Mouse (Mus musculus): Measurements from ENCODE around the gene Map2k5.

Map2k5 gene

DNA sequence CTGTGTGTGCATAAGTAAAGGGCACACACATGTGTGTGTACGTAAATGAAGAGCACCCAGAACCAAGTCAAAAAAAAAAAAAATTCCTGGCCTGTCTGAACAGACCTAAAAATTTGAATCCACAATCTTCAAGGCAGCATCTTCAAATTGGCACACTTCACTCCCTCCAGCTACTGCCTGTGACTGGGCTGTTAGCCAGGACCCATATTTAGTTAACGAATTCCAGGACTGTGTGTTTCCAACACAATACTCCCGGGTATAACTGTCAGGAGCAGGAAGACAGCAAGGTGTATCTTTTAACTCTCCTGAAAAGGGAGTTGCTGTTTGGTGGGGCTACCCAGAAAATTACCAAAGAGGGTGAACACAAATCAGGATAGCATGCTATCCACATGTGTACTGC lies 118.9 kb downstream of the Map2k5 start:
- DNase-seq (ENCODE audit: low spot score in 2 of 2), result peak in 1 of 2 experiments; percentile 24

DNA sequence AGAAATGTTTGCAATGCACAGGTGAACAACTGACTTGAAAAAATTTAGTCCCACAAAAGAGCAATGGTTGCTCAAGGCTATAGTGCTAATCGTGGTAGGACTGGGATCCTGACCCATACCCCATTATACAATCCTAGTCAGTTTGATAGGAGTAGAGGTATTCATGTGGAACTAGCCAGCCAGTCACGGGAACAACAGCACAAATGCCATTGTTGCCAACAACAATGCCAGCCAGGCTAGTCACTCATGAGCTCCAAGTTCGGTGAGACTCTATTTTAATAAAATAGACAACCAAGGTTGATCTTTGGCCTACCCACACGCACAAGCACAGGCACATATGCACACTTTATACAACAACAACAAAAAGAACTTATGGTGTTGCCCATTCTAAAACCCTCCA lies 120.0 kb downstream of the Map2k5 start:
- DNase-seq (ENCODE audit: low spot score in 2 of 2), result no peak

DNA sequence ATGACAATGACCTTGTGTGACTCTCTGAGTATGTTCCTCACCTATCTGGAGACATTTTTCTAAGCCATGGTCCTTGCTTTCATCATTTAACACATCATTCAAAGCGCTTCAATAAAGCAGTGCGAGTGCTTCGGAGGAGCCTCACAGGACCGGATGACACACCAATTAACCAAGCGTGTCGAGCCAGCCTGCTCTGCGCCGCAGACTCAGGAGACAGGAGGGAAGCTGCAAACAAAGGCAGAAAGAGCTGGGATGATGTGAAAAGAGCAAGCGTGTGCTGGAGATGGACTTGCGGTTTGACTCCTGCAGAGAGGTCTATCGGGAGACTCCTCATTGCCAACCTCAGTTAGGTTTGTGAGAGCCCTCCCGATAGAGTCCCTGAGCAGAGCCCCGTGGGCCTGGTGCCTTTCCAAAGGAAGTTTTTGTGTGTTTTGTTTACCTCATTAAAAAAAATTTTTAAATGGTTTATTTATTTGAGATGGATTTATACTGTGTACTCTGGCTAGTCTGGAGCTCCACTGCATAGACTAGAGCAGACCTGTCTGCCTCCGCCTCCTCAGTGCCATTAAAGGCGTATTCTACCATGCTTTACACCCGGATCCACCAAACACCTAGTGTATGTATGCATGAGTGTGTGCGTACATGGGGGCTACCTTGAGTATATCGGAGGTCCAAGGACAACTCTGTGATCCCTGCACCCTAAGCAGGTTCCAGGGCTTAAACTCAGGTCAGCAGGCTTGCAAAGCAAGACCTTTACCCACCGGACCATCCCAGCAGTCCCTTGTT lies 126.7 kb downstream of the Map2k5 start:
- no peak for DNase-seq (ENCODE audit: low spot score in 2 of 2)

DNA sequence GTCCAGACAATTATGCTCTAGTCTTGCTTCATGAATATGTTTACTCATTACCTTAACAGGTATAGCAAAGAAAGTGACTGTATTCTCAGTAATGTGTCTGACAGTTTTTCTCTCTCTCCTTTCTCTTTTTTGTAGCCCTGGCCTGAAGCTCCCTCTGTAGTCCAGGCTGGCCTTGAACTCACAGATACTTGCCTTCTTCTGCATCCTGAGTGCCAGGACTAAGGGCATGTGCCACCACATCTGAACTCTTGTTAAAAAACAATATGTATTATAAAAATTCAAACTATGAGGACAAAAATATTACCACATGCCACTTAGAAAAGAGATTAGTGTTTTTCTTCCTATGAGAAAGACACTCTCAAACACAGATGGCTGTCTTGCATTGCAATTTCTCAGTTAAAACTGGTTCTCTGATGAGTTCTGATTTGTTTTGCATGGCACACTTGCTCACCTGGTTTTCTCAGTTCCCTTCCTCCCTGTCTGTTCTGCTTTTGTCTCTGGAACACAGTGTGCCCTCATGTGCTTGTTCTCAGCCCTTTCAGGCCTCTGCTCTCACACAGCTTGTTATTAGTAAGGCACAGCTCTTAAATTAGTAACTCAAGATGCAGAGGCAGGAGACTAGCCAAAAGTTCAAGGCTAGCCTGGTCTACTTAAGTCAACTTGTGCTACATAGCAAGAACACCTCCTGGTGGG lies 129.5 kb downstream of the Map2k5 start:
- no peak for DNase-seq (ENCODE audit: low spot score in 2 of 2)

DNA sequence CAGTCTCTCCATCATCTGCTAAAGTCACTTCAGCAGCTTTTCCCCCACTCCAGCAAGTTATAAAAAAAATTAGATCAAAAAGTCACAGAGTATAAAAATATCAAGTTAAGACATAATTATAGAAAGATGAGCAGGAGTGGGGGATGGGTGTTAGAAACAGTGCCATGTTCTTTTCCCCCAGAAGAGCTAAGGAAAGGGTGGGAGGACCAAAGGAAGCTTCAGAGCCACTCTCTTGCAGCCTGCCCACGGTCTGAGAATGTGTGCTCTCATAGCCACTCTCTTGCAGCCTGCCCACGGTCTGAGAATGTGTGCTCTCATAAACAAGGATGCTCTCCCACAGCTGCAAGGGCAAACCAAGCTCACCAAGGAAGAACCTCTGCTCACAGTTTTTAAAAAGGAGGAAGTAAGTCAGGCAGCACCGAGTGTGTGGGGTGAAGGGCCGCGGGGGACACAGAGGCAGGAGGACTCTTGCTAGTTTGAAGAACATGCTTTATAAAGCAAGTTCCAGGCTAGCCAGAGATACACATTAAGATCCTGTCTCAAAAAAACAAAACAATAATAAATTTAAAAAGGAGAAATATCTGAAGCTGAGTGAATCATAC lies 131.0 kb downstream of the Map2k5 start:
- DNase-seq (ENCODE audit: low spot score in 2 of 2), result peak; percentile 2 to 10

DNA sequence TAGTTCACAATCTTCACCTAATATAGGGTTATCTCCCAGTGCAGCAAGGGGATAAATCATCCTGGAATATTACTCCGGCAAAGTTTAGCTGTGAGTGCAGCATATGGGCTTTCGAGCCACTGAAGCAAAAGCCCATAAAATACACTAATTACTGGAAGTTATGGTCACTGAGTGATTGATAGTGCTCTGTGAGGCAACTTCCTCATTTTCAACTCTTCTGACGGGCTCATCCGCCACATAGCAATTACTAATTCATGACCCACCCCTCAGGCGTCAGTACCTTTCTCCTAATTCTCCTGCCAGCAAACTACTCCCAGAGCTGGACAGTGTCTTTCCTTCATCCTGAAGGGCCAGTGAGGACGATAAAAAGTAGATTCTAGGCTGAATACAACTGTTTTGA lies 135.7 kb downstream of the Map2k5 start:
- DNase-seq (ENCODE audit: low spot score in 2 of 2), result no peak

DNA sequence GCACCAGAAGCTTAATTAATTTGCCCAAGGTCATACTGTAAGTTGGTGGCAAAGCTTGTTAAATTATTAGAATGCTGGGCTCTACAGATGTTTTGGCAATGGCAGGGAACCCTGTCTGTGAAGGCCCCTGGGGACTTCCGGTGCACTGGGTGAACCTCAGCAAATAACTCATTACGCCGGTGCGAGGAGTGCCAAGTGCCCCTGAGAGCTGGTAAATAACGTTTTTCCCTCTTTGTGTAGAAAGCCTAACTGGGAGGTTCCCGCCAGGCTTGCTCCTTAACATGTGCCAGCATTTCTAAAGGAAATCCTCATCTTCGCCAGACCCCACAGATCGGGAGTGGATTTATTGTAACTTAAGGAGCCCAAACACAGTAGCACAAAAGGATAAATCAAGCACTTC lies 136.5 kb downstream of the Map2k5 start:
- DNase-seq (ENCODE audit: low spot score in 2 of 2), result no peak

DNA sequence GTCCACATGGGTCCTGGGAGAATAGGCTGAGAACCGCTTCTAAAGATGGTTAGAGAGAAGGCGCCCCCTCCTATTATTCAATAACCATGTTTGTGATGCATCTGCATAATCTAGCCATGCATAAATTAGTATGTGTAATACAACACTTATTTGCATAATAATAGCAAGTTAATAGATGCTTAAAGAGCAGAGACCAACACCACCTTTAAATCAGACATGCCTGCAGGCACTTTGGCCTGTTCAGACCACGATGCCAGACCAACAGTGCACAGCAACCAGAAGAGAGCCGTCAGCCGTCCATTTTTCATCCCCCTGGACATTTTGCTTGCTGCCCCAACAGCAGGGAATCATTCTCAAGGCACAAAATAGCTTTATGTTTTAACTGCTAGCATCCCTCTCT lies 143.3 kb downstream of the Map2k5 start:
- DNase-seq (ENCODE audit: low spot score in 2 of 2), result no peak

DNA sequence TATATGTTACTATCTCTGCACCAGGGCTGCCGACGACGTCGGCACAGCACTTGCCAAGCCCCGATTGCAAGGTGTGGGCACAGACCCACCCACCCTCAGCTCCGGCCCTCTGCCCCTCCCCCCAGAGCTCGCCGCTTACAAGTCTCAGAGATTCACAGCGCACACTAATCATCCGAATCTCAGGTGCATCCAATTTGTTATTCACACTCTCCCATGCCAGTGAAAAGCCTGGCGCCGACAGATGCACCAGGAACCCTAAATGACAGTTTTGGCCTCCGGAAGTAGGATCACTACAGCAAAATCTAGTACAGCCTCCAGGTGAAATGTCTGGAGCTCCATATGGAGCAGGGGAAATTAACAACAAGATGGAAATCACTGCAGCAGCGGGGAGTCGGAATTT lies 147.4 kb downstream of the Map2k5 start:
- DNase-seq (ENCODE audit: low spot score in 2 of 2), result no peak

DNA sequence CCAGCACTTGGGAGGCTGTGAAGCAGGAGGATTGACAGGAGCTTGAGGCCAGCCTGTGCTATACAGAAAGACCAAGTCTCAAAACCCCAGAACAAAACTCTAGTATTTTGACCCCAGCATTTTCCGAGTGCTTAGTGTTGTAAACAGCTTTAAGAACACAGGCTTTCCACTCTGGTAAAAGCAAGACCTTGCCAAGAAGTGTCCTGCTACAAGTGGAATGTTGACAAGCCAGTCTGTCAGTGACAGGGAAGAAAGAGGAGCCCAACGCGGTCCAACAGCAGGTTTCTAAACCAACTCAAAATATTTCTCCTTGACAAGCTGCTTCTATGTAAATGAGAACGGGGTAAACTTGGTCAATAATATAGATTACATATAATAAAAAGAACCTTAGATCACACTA lies 148.6 kb downstream of the Map2k5 start:
- no peak for DNase-seq (ENCODE audit: low spot score in 2 of 2)

DNA sequence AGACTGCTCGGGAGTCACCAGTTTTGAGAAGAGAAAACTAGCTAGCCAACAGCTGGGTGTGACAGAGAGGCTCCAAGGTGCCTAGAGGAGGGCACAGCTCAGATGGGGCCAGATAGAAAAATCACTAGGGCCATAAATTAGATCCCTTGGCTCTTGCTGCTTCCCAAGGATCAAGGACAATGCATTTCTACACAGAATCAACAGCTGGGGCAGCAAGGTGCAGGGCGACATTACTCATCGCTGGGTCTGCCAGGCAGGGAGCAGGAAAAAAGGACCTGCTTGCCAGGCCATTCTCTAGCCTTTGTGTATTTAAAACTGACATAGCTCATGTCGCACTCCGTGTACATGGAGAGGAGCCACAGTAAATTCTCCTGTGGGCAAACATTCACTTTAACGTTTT lies 155.5 kb downstream of the Map2k5 start:
- no peak for DNase-seq (ENCODE audit: low spot score in 2 of 2)

DNA sequence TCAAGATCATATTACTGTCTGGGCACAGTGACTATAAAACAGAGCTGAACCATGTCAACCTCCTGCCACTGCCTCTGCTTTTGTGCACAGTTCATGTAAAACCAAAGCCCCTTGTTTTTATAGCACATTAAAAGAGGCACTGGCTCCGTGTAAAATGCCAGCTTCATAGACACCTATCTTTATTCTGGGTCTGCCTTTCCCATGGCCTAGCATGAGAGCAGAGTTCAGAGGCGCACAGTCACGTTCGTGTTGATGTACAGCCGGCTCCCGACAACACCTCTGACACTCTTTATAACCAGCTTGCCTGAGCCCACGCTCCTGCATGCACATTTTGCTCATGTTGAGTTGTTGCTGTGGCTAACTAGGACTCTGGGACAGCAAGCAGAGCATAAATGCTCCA lies 157.9 kb downstream of the Map2k5 start:
- no peak for DNase-seq (ENCODE audit: low spot score in 2 of 2)

DNA sequence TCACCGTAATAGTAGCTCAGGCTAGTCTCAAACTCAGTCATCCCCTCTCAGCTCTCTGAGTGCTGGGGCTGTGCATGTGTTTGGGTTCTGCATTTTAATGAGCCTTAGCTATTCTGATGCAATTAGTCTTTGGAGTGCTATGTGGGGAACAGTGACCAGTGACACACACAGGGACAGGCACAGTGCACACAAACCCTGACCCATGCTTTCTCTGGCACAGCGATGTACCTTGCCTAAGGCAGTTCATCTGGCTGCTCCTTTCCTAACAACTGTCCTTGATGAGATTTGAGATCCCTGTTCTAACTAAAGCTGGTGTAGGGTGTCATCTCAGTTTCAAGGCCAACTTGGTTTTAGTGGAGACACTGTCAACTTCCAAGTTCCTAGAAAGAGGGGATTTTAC lies 162.7 kb downstream of the Map2k5 start:
- no peak for DNase-seq (ENCODE audit: low spot score in 2 of 2)

DNA sequence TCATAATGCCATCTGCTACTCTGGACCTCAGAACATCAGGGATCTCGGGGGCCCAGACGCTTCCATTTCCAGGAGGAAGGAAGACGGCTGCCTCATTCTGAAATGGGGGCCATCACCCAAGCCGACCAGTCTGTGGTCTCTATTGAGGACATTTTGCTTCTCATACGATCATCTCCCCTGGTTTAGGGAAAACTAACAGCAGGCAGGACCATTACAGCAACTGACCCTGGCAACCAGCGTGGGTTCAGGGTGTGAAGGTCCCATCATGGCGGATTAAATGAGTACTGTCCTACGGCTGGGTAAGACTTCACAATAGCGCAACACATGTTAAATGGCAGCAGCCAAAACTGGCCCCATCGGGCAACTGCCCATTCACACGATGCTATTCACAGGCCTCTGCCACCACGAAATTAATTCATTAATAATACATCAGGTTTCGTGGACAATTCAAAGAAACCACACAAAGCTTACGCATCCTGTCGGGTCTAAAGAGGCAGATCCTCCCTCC lies 170.9 kb downstream of the Map2k5 start:
- no peak for DNase-seq (ENCODE audit: low spot score in 2 of 2)

DNA sequence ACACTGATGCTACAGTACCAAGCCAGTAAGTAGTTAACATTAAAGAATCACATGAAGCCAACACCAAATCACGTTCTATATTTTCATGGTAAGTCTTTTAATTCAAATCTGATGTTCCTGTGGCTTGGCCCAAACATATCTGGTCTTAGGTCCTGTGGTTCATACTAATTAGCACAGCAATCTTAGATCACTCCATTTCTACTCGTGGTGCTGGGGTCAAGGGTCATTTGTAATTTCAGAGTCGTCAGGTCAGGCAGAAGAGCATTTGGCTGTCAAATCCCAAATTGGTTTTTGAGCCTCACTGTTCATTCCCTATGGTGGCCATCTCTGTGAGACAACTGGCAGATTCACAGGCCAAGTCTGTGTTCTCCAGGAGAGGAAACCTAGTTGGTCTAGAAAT lies 174.2 kb downstream of the Map2k5 start:
- no peak for DNase-seq (ENCODE audit: low spot score in 2 of 2)

DNA sequence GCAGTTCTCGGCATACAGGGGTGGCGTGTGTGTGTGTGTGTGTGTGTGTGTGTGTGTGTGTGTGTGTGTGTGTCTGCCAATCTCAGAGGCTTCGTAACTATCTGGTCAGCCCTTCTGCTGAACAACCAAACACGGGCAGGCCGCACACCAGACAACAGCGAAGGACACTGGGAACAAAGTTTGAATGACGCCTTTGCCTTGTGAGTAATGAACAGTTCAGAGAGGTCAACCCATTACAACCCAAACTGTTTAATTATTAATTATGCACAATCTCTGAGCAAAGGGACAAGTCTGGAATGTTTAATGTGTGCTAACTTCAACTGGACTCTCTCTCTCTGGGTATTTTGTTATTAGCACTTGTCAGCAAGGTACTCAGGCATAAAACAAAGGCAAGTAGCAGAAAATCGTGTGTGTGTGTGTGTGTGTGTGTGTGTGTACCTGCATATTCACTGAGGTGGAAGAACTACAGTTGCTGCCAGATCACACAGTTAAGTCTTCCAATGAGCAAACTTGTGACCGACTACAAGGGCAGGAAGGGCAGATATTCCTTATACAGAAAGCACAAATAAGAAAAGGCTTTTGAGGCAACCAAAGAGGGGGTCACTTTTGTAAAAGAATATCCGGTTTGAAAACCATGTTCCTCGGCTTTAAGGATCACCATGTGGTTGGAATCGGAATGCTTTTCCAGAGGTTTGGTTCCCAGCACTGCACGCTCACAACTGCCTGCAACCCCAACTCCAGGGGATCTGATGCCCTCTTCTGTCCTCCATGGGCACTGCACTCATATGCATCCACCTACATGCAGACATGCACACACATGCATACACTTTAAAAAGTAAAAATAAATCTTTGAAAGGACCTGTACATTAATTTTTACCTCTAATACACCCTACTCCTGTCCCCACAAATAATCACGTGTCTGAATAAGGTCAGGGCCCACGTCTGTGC lies 176.1 kb downstream of the Map2k5 start:
- DNase-seq (ENCODE audit: low spot score in 2 of 2), result no peak

DNA sequence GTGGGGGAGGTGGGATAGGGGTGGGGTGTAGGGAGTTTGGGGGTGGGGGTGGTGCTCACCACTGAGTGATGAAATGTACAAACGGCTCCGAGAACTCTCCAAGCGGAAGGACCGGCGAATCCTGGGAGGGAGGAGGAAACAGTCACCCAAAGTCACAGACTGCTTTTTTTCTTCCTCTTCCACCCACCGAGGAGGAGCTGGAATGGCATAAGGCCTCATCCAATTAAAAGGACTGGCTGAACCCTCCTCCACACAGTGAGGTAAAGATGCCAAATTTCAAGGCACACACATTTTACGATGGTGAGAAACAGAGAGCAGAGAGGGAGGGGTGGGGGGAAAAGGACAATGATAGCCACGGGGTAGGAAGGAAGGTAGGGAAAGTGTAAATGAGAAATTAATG lies 180.4 kb downstream of the Map2k5 start:
- no peak for DNase-seq (ENCODE audit: low spot score in 2 of 2)

DNA sequence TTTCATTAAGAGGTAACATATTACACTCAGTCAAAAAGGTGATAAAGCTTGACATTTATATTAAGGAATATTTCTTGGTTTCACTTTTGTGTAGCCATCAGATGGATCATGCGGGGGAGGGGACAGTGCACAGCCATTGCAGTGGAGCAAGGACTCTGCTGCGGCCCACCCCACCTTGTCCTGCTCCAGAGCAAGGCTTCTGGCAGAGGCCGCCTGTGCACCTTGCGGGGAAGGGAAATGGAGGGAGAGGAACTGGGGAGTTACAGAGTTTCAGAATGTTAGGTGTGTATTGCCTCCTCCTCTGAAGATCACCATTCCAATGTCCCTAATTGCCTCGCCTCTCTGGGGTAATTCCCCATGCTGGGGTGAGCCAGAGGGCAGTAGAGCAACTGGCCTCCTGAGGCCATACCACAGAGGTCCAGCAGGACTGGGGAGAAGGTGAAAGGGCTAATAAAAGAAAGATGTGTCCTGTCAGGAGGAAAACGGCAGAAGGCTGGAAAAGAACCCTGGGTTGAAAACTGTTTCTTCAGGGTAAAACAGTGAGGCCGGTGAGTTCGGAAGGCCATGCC lies 181.5 kb downstream of the Map2k5 start:
- DNase-seq (ENCODE audit: low spot score in 2 of 2), result no peak

DNA sequence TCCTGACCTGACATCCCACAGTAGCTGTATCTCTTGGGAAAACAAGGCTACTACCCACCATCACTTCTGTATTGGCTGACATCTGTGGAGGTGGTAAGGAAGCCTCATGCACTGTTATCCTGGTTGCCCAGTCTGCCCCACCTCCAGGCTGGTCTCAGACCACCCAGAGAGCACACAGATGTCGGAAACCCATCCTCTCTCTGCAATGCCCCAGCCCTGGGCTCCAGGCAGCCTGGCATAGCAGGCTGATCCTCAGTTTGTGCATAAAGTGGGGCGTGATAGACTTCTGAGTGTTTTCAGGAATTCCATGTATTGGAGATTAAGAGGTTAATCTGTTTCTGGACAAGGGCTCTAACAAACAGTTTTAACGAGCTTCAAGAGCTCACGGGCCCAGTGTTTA lies 182.2 kb downstream of the Map2k5 start:
- DNase-seq (ENCODE audit: low spot score in 2 of 2), result no peak

DNA sequence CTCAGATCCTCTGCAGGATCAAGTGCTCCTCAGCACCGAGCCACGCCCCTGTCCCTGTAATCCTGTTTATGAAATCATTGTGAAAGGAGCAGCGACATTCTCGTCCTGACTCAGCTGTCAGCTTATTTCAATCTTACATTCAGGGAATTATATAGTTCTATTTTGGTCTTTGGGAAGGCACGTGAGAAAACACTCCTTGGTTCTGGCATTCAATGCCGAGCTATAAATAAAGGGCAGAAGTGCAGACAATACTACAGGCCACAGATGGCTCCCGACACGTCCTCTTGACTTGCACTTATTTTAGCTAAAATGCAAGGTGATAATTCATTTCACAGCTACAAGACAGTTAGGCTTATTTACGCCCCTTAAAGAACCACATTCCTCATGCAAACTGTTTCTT lies 182.9 kb downstream of the Map2k5 start:
- no peak for DNase-seq (ENCODE audit: low spot score in 2 of 2)

DNA sequence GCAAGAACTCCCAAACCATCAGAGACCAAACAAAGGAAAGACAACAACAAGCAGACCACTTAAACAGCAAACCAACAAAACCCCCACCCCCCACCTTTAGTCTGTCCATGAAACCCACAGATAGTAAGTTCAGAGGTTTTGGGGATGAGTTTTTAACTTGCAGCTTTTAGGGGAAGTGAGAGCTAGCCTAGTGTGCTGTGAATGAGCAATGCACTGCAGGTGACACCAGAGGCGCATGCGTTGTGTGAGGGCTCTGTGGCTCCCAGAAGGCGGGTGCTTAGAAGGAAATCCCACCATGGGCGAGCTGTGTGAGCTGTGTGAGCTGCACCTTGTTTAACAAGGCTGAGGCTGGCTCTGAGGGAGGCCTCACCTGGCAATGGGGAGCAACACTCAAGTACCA lies 184.9 kb downstream of the Map2k5 start:
- no peak for DNase-seq (ENCODE audit: low spot score in 2 of 2)
